Mouse (Mus musculus) 3T3-L1 (cell line): ENCODE measurements around the gene Nhlrc3.

ENCODE experiments used
- DNase-seq: peaks from one replicate; pipeline ENCODE4 v3.0.0-alpha.2; 2015; ENCODE audit warnings: low read depth, low spot score

Nhlrc3 gene

GRCm38 (mm10) chr3:53463046-53463764 lies at the start of gene Nhlrc3, which contains the start of gene Proser1:
Nhlrc3 (minus strand) TSS chr3:53463332.
Proser1 (plus strand) TSS chr3:53463666.
- peak; percentile 94 for DNase-seq

- peak; percentile 41 for DNase-seq
Observed at GRCm38 (mm10) chr3:53502428-53502827, 39.3 kb upstream of the Nhlrc3 start.

- DNase-seq = no peak
Observed at GRCm38 (mm10) chr3:53498351-53498905, 35.3 kb upstream of the Nhlrc3 start.

GRCm38 (mm10) chr3:53488353-53488752 lies 25.2 kb upstream of the Nhlrc3 start, which contains the start of gene Stoml3:
Stoml3 (plus strand) TSS chr3:53488653.
- DNase-seq = no peak

GRCm38 (mm10) chr3:53486996-53487576 lies 24.0 kb upstream of the Nhlrc3 start:
- DNase-seq = no peak

- DNase-seq = no peak
Observed at GRCm38 (mm10) chr3:53486561-53486960, 23.4 kb upstream of the Nhlrc3 start.

GRCm38 (mm10) chr3:53483414-53484059 lies 20.4 kb upstream of the Nhlrc3 start:
- no peak for DNase-seq

GRCm38 (mm10) chr3:53478419-53479046 lies 15.4 kb upstream of the Nhlrc3 start:
- DNase-seq = no peak

GRCm38 (mm10) chr3:53477468-53477867 lies 14.3 kb upstream of the Nhlrc3 start:
- DNase-seq = no peak

- peak; percentile 56 for DNase-seq
Observed at GRCm38 (mm10) chr3:53475889-53476288, 12.8 kb upstream of the Nhlrc3 start.

- no peak for DNase-seq
Observed at GRCm38 (mm10) chr3:53474179-53474578, 11.0 kb upstream of the Nhlrc3 start.

- DNase-seq = no peak
Observed at GRCm38 (mm10) chr3:53472061-53472460, 8.9 kb upstream of the Nhlrc3 start.

- no peak for DNase-seq
Observed at GRCm38 (mm10) chr3:53469650-53470049, 6.5 kb upstream of the Nhlrc3 start.

GRCm38 (mm10) chr3:53467356-53467755 lies 4.2 kb upstream of the Nhlrc3 start:
- no peak for DNase-seq

- no peak for DNase-seq
Observed at GRCm38 (mm10) chr3:53466481-53466880, 3.3 kb upstream of the Nhlrc3 start.

- DNase-seq = peak; percentile 13
Observed at GRCm38 (mm10) chr3:53465330-53465729, 2.2 kb upstream of the Nhlrc3 start.

GRCm38 (mm10) chr3:53464146-53464698 lies 1.1 kb upstream of the Nhlrc3 start:
- peak; percentile 53 for DNase-seq

- DNase-seq = no peak
Observed at GRCm38 (mm10) chr3:53463765-53464114, 608 bp upstream of the Nhlrc3 start.

- peak; percentile 60 for DNase-seq
Observed at GRCm38 (mm10) chr3:53462701-53463045, 459 bp downstream of the Nhlrc3 start.

GRCm38 (mm10) chr3:53460106-53460505 lies 3.0 kb downstream of the Nhlrc3 start:
- no peak for DNase-seq

- no peak for DNase-seq
Observed at GRCm38 (mm10) chr3:53457750-53458149, 5.4 kb downstream of the Nhlrc3 start.

- no peak for DNase-seq
Observed at GRCm38 (mm10) chr3:53454984-53455383, 8.1 kb downstream of the Nhlrc3 start.
